Mouse (Mus musculus) bone marrow, adult 2 months (tissue): ENCODE data around the gene Hspb9.

Experiments used
- CTCF ChIP-seq: fragments of 200-500 bp; IDR thresholded peaks from 2 replicates; pipeline ENCODE4 v1.5.1; 2011; ENCODE audit warnings: low read length, control low read depth; ENCODE audit not compliant: control insufficient read depth, insufficient read depth
- POLR2A ChIP-seq: fragments of 200-500 bp; IDR thresholded peaks from 2 replicates; pipeline ENCODE4 v1.6.1; 2011; ENCODE audit warnings: low read depth, mild to moderate bottlenecking, control low read depth, low read length, borderline replicate concordance; ENCODE audit not compliant: control insufficient read depth

- TF ChIP-seq CTCF, result no peak
- no peak for TF ChIP-seq POLR2A
Measured at GRCm38 (mm10) chr11:100724919-100725512, 11.4 kb downstream of the Hspb9 start.
